Mouse (Mus musculus): ENCODE measurements around the gene Krtap4-9.
"Not testable (repeated sequence)": the region's sequence is repeated elsewhere in the genome, so short reads cannot be mapped to it uniquely, and the experiment has no call there.

Krtap4-9 gene

GRCm38 (mm10) chr11:99784900-99785299 lies at the start of gene Krtap4-9:
Gene Krtap4-9, plus strand, starts transcription at chr11:99785200.
- DNase-seq (ENCODE audit: low read depth): not testable (repeated sequence)

GRCm38 (mm10) chr11:99743985-99744384 lies 41.0 kb upstream of the Krtap4-9 start:
- no peak for DNase-seq (ENCODE audit: low read depth)

- no peak for DNase-seq (ENCODE audit: low read depth)
These were observed 26.1 kb upstream of the Krtap4-9 start for GRCm38 (mm10) chr11:99758877-99759276.

GRCm38 (mm10) chr11:99768410-99768809 lies 16.6 kb upstream of the Krtap4-9 start:
- no peak for DNase-seq (ENCODE audit: low read depth)

- not testable (repeated sequence) for DNase-seq (ENCODE audit: low read depth)
These were observed 12.2 kb upstream of the Krtap4-9 start, which contains the start of gene Gm11595 for GRCm38 (mm10) chr11:99772813-99773212. Gene Gm11595, minus strand, starts transcription at chr11:99772913.

- no peak for DNase-seq (ENCODE audit: low read depth)
These were observed 6.6 kb upstream of the Krtap4-9 start for GRCm38 (mm10) chr11:99778401-99778800.

- no peak for DNase-seq (ENCODE audit: low read depth)
These were observed 4.4 kb upstream of the Krtap4-9 start, which contains the start of gene Krtap4-8 for GRCm38 (mm10) chr11:99780604-99781003. Gene Krtap4-8, minus strand, starts transcription at chr11:99780704.

- no peak for DNase-seq (ENCODE audit: low read depth)
These were observed 8.4 kb downstream of the Krtap4-9 start, which contains the start of gene Gm11596 for GRCm38 (mm10) chr11:99793367-99793766. Gene Gm11596, minus strand, starts transcription at chr11:99793467.

- not testable (repeated sequence) for DNase-seq (ENCODE audit: low read depth)
These were observed 13.8 kb downstream of the Krtap4-9 start, which contains the start of gene Gm11569 for GRCm38 (mm10) chr11:99798832-99799231. Gene Gm11569, minus strand, starts transcription at chr11:99798932.

GRCm38 (mm10) chr11:99804346-99804745 lies 19.3 kb downstream of the Krtap4-9 start, which contains the start of gene Gm11554:
Gene Gm11554, minus strand, starts transcription at chr11:99804446.
- not testable (repeated sequence) for DNase-seq (ENCODE audit: low read depth)

- not testable (repeated sequence) for DNase-seq (ENCODE audit: low read depth)
These were observed 24.8 kb downstream of the Krtap4-9 start, which contains the start of gene Krtap4-13 for GRCm38 (mm10) chr11:99809792-99810191. Gene Krtap4-13, minus strand, starts transcription at chr11:99809892.

GRCm38 (mm10) chr11:99815566-99815965 lies 30.6 kb downstream of the Krtap4-9 start, which contains the start of gene Gm11564:
Gene Gm11564, minus strand, starts transcription at chr11:99815666.
- DNase-seq (ENCODE audit: low read depth): not testable (repeated sequence)
